Mouse (Mus musculus): ENCODE data around the gene Trp53bp2. TPM values are rescaled to one million over a fixed set of nuclear protein-coding genes. Genes with fewer than 3 reads are reported as not detected.
A peak's percentile ranks its signal among the peaks of the same experiment; 100 is the strongest.

Trp53bp2 gene
- polyA plus RNA-seq, 1 experiment from 2014 or later: 25.1 TPM

DNA sequence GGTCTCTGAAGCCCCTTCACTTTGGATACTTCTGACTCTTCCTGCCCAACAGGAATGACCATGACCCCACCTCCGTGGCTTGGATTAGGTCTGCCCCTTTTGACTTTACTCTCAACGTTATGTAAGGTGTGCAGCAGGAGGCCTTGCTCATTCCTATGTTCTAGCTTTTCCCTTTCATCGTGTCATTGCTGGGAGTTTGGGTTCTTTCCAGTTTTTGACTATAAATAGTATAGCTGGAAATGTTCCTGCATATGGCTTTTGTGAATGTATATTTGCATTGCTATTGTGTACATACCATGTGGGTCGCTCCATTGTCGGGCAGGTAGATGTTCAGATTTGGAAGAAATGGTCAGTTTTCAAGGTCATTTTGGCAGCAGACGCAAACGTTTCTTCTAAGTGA lies 30.1 kb upstream of the Trp53bp2 start:
- no peak overlapping the region for H3K9ac ChIP-seq
- H3K4me1 ChIP-seq: peaks cover 2% of the 10 kb centered on the region; the same call in 1 of the 2 replicates
- H3K27me3 ChIP-seq: no peaks in the 10 kb centered on the region
- no peaks in the 10 kb centered on the region for H3K9me3 ChIP-seq (replicated peaks)
- H3K4me3 ChIP-seq (replicated peaks): no peak overlapping the region
- H3K36me3 ChIP-seq: no peaks in the 10 kb centered on the region
- H3K4me2 ChIP-seq (replicated peaks): no peak overlapping the region
- no peak overlapping the region for H3K27ac ChIP-seq (replicated peaks)
- ATAC-seq (ENCODE audit: insufficient number of reproducible peaks, low FRiP score, low TSS enrichment, low read depth): no peak
- WGBS: 74% methylated on average over 7 of the region's 7 CpGs

DNA sequence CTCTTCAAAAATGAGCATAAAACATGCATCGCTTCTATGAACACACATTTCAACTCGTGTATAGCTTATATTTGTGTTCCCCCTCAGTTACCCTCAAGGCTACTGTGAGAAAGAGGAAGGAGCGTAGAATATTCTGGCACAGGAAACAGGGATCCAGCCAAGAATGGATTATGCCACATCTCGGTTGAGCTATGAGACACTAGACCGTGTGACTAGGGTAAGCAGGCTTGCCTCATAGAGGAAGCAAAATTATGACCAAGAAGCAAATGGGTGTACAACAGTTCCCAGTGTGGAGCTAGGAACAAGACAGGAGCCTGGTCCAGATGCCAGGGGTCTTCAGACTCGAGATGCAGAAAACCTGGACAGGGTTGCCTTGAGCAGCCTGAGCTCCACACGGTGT lies 28.3 kb upstream of the Trp53bp2 start:
- ATAC-seq (ENCODE audit: insufficient number of reproducible peaks, low FRiP score, low TSS enrichment, low read depth): no peak
- 75% methylated on average over 7 of the region's 7 CpGs for WGBS

DNA sequence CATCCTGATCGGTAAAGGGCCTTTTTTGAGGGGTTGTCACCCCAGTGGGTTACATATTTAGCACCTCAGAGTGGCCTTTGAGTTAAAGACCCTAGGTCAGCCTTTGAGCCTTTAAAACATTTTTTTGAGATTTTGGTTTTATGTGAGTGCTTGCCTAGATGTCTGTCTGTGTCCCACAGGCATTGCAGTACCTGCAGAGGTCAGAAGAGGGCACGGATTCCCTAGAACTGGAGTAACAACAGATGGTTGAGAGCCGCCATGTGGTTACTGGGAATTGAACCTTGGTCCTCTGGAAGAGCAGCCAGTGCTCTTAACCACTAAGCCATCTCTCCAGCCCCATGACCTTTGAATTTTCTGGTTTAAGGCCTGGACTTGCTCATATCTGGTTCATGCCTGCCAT lies 27.6 kb upstream of the Trp53bp2 start:
- H3K27ac ChIP-seq (replicated peaks): no peak overlapping the region
- no peak overlapping the region for H3K4me3 ChIP-seq (replicated peaks)
- H3K4me2 ChIP-seq (replicated peaks): no peak overlapping the region
- peaks cover 1% of the 10 kb centered on the region; the same call in 1 of the 2 replicates for H3K4me1 ChIP-seq
- H3K9me3 ChIP-seq (replicated peaks): no peaks in the 10 kb centered on the region
- H3K9ac ChIP-seq: no peak overlapping the region
- H3K36me3 ChIP-seq: no peaks in the 10 kb centered on the region
- no peak for ATAC-seq (ENCODE audit: insufficient number of reproducible peaks, low FRiP score, low TSS enrichment, low read depth)
- 80% methylated on average over 3 of the region's 3 CpGs for WGBS
- no peaks in the 10 kb centered on the region for H3K27me3 ChIP-seq

More for the DNA sequence above, 28.3 kb upstream of the Trp53bp2 start:
- Histone ChIP-seq H3K4me1 (peaks cover 2% of the 10 kb centered on the region; the same call in 1 of the 2 replicates), H3K36me3 (no peaks in the 10 kb centered on the region), H3K4me2 (replicated peaks) (no peak overlapping the region), H3K9ac (no peak overlapping the region), H3K4me3 (replicated peaks) (no peak overlapping the region), H3K27ac (replicated peaks) (no peak overlapping the region), H3K27me3 (no peaks in the 10 kb centered on the region), H3K9me3 (replicated peaks) (no peaks in the 10 kb centered on the region)

DNA sequence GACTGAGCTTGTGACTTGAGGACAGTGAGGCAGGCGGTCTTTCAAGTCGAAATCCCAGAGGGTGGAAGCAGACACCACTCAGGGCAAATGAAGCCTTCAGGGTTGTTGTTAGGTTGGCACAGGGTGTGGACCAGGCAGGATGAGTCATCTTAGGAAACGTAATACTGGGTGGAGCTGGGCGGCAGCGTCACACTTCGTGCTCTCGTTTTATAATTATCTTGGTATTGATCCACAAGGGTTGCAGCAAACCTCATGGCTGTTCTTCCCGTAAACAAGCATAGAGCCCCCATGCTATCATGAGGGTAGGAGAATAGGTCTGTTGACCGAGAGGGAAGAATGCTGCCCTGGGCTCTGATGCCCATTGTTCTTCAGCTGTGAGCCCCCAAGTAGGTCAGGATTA lies 25.9 kb upstream of the Trp53bp2 start:
- 33% methylated on average over 9 of the region's 9 CpGs for WGBS
- no peak overlapping the region for H3K9ac ChIP-seq
- H3K9me3 ChIP-seq (replicated peaks): no peaks in the 10 kb centered on the region
- peak; percentile 43; the same call in 1 of the 2 replicates for ATAC-seq (ENCODE audit: insufficient number of reproducible peaks, low FRiP score, low TSS enrichment, low read depth)
- no peaks in the 10 kb centered on the region for H3K27me3 ChIP-seq
- no peak overlapping the region for H3K4me3 ChIP-seq (replicated peaks)
- no peaks in the 10 kb centered on the region for H3K36me3 ChIP-seq
- H3K27ac ChIP-seq (replicated peaks): no peak overlapping the region
- H3K4me1 ChIP-seq: no peaks in the 10 kb centered on the region
- H3K4me2 ChIP-seq (replicated peaks): no peak overlapping the region

DNA sequence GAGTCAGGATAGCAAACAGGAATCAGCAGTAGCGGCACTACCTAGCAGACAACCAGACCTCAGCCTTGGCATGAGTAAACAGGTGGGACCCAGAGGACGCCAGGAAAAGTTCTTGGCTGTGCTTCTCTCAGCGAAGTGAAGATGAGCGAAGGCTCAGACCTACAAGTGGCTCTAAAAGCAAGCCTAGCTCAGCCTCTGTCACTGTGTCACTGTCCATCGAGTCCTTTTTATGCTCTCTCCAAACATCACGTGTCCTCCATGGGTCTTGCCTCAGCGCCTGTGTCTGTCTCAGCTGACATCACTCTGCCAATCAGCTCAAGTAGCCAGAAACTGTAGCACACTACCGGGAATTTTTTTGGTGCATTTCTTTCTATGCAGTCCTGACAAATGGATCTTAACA lies 22.5 kb upstream of the Trp53bp2 start:
- Histone ChIP-seq H3K4me2 (replicated peaks) (no peak overlapping the region), H3K9ac (no peak overlapping the region), H3K4me3 (replicated peaks) (no peak overlapping the region), H3K36me3 (no peaks in the 10 kb centered on the region), H3K27ac (replicated peaks) (no peak overlapping the region), H3K27me3 (no peaks in the 10 kb centered on the region), H3K9me3 (replicated peaks) (no peaks in the 10 kb centered on the region), H3K4me1 (no peaks in the 10 kb centered on the region)
- WGBS: 90% methylated on average over 8 of the region's 8 CpGs
- no peak for ATAC-seq (ENCODE audit: insufficient number of reproducible peaks, low FRiP score, low TSS enrichment, low read depth)

DNA sequence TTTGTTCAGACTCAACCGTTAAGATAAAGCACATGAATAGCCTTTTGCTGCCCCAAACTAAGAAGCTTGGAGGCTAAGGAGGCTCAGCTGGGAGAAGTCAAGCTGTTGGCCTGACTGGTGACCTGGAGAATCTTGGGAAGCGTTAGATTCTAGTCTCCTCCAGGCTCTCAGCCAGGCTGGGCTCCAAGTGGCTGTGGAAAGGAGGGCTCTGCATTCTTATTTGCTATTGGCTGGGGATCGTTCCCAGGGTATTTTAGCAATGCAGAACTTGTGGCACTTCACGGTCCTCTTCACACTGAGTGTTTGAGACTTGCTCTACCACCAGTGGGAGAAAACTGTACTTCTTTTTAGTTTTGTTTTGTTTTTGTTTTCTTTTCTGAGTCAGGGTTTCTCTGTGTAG lies 20.2 kb upstream of the Trp53bp2 start:
- no peak overlapping the region for H3K4me2 ChIP-seq (replicated peaks)
- no peaks in the 10 kb centered on the region for H3K4me1 ChIP-seq
- 40% methylated on average over 4 of the region's 4 CpGs for WGBS
- no peaks in the 10 kb centered on the region for H3K36me3 ChIP-seq
- H3K27me3 ChIP-seq: no peaks in the 10 kb centered on the region
- no peak overlapping the region for H3K27ac ChIP-seq (replicated peaks)
- H3K4me3 ChIP-seq (replicated peaks): no peak overlapping the region
- ATAC-seq (ENCODE audit: insufficient number of reproducible peaks, low FRiP score, low TSS enrichment, low read depth): no peak
- H3K9me3 ChIP-seq (replicated peaks): no peaks in the 10 kb centered on the region
- H3K9ac ChIP-seq: no peak overlapping the region

DNA sequence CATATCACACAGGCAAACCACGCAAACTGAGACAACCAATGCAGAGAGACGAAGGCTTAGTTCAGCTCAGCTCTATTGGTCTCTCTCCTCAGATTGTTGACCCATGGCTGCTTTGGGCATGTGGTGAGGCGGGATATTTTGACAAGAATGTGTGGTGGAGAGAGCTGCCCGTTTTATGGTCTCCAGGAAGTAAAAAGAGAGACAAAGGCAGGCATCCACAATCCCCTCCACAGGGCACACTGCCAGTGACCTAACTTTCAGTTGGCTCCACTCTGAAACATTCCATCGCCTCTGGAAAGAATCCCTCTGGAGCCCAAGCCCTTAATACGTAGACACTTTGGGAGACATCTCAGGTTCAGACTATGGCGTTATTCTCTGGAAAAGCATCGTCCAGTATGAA lies 10.8 kb upstream of the Trp53bp2 start:
- Histone ChIP-seq H3K36me3 (no peaks in the 10 kb centered on the region), H3K4me1 (peaks cover 17% of the 10 kb centered on the region; the same call in 1 of the 2 replicates), H3K4me3 (replicated peaks) (no peak overlapping the region), H3K27me3 (no peaks in the 10 kb centered on the region), H3K4me2 (replicated peaks) (no peak overlapping the region), H3K9ac (no peak overlapping the region), H3K27ac (replicated peaks) (no peak overlapping the region), H3K9me3 (replicated peaks) (no peaks in the 10 kb centered on the region)
- 66% methylated on average over 8 of the region's 8 CpGs for WGBS
- ATAC-seq (ENCODE audit: insufficient number of reproducible peaks, low FRiP score, low TSS enrichment, low read depth): no peak; the same call in 1 of the 2 replicates

DNA sequence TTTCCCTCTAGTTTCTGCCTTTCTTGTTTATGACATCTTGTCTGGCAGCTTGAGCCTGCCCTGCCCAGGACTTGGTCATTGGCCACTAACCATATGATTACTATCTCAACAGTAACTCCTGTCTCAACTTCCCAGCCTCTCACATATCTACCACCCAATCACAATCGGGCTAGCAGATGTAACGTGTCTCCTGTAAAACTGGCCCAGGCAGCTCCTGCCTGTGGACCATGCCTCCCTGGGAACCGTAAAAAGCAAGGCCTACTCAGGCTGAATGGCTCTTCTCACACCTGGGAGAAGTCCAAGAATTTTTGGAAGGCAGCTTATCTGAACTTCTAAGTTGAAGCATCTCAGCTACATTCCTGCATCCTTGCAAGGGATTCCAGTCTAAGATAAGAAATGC lies 10.2 kb upstream of the Trp53bp2 start:
- no peak overlapping the region for H3K9ac ChIP-seq
- no peak for ATAC-seq (ENCODE audit: insufficient number of reproducible peaks, low FRiP score, low TSS enrichment, low read depth)
- H3K9me3 ChIP-seq (replicated peaks): no peaks in the 10 kb centered on the region
- H3K4me3 ChIP-seq (replicated peaks): no peak overlapping the region
- no peak overlapping the region for H3K27ac ChIP-seq (replicated peaks)
- H3K27me3 ChIP-seq: no peaks in the 10 kb centered on the region
- peaks cover 18% of the 10 kb centered on the region; the same call in 1 of the 2 replicates for H3K4me1 ChIP-seq
- 58% methylated on average over 3 of the region's 3 CpGs for WGBS
- H3K36me3 ChIP-seq: no peaks in the 10 kb centered on the region
- no peak overlapping the region for H3K4me2 ChIP-seq (replicated peaks)

DNA sequence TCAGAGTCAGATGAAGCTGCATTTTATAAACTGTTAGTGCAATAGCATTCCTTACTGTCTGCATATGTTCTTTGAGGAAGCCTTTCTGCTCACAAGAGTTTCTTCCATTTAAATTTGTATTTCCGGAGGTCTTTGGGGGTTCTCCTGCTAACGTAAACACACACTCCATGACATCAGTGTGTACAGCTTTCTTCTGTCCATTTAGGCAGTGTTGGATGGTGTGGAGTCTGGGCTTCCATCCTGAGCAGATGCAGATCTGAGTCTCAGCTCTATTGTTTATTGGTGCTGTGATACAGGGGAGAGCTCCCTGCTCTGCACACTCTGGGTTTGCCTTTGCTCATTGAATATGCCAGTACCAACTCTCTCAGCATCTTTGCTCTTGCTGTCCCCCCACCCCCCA lies 9.8 kb upstream of the Trp53bp2 start:
- H3K4me2 ChIP-seq (replicated peaks): no peak overlapping the region
- no peak for ATAC-seq (ENCODE audit: insufficient number of reproducible peaks, low FRiP score, low TSS enrichment, low read depth)
- H3K9ac ChIP-seq: no peak overlapping the region
- WGBS: 75% methylated on average over 2 of the region's 2 CpGs
- H3K27ac ChIP-seq (replicated peaks): no peak overlapping the region
- H3K4me3 ChIP-seq (replicated peaks): no peak overlapping the region
- no peaks in the 10 kb centered on the region for H3K36me3 ChIP-seq
- H3K4me1 ChIP-seq: peaks cover 18% of the 10 kb centered on the region; the same call in 1 of the 2 replicates
- H3K27me3 ChIP-seq: no peaks in the 10 kb centered on the region
- no peaks in the 10 kb centered on the region for H3K9me3 ChIP-seq (replicated peaks)

DNA sequence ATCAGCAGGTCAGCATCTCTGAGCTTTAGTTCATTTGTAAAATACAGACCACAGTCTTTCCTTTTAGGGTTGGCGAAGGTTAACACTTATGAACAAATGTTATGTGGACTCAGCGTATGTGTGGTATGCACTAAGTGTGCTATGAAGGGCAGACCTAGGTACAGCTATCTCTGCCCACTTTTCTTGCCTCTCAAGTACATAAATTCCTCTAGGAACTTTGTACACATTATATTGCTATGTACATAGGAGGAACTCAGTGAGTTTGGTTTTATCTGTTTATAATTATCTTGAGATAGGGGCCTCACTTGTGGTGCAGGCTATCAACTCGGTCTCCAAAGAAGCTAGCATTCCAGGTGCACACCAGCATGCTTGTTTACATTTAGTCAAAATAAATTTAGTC lies 9.1 kb upstream of the Trp53bp2 start:
- Histone ChIP-seq H3K4me3 (replicated peaks) (no peak overlapping the region), H3K9ac (no peak overlapping the region), H3K9me3 (replicated peaks) (no peaks in the 10 kb centered on the region), H3K4me2 (replicated peaks) (no peak overlapping the region), H3K36me3 (no peaks in the 10 kb centered on the region), H3K4me1 (peaks cover 18% of the 10 kb centered on the region; the same call in 1 of the 2 replicates), H3K27me3 (no peaks in the 10 kb centered on the region), H3K27ac (replicated peaks) (no peak overlapping the region)
- no peak for ATAC-seq (ENCODE audit: insufficient number of reproducible peaks, low FRiP score, low TSS enrichment, low read depth)
- WGBS: 77% methylated on average over 3 of the region's 3 CpGs

DNA sequence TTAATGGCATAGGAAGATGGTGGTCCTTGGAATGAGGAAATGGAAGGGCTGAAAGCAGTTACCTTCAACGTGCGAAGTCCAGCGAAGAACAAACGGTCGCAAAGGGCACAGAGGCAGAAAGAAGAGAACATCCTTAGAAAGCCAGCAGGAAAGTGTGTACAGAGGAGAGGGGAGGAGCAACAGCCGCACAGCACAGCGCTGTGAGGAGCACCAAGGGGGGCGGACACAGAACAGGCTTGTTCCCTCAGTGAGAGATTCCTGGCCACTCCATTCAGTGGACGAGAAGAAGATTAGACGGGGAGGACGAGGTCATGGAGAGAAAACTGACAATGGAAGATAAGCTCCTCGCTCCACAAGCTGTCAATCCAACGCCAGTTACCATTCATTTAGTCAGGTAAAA lies 5.9 kb upstream of the Trp53bp2 start:
- H3K27me3 ChIP-seq: no peaks in the 10 kb centered on the region
- no peak overlapping the region for H3K4me3 ChIP-seq (replicated peaks)
- H3K9ac ChIP-seq: no peak overlapping the region
- 0 out of 2 replicates have a peak overlapping the region, but pooled peaks have one; percentile 12 for H3K4me2 ChIP-seq (replicated peaks)
- no peaks in the 10 kb centered on the region for H3K36me3 ChIP-seq
- H3K27ac ChIP-seq (replicated peaks): no peak overlapping the region
- H3K4me1 ChIP-seq: peaks cover 26% of the 10 kb centered on the region
- no peaks in the 10 kb centered on the region for H3K9me3 ChIP-seq (replicated peaks)
- no peak for ATAC-seq (ENCODE audit: insufficient number of reproducible peaks, low FRiP score, low TSS enrichment, low read depth)
- WGBS: 44% methylated on average over 13 of the region's 13 CpGs

DNA sequence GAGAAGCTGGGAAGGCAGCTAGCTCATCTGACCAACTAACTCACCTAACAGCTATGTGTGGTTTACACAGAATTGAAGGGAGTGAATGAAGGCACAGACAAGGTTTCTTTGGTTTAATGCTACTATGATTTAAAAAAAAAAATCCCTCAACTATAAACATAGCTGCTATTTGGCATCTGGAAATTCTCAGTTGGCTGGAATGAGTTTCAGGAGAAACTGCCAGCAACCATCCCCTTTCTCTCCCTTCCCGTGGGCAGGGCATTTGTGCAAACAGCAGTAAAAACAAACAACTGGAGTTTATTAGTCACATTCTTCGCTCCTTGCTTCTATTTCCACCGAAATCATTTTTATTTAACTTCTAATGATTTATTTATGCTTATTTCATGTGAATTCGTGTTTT lies 2.4 kb upstream of the Trp53bp2 start:
- Histone ChIP-seq H3K36me3 (no peaks in the 10 kb centered on the region), H3K4me1 (peaks cover 32% of the 10 kb centered on the region), H3K4me2 (replicated peaks) (no peak overlapping the region), H3K4me3 (replicated peaks) (no peak overlapping the region), H3K9ac (no peak overlapping the region), H3K27me3 (no peaks in the 10 kb centered on the region), H3K9me3 (replicated peaks) (no peaks in the 10 kb centered on the region), H3K27ac (replicated peaks) (peak overlapping the region; percentile 55; the same call in 1 of the 2 replicates)
- WGBS: 39% methylated on average over 4 of the region's 4 CpGs
- no peak for ATAC-seq (ENCODE audit: insufficient number of reproducible peaks, low FRiP score, low TSS enrichment, low read depth)

Measured in embryonic facial prominence, embryonic 15.5 days (tissue).